Mouse (Mus musculus) ES-Bruce4 (cell line): Measurements from ENCODE around the gene Mettl24.

Source experiments
- CTCF ChIP-seq: IDR thresholded peaks from one replicate; pipeline ENCODE4 v1.8.1; 2011; ENCODE audit warnings: low read depth, low read length
- EP300 ChIP-seq: IDR thresholded peaks from 2 replicates; pipeline ENCODE4 v1.6.1; 2011; ENCODE audit warnings: low read depth, low read length; ENCODE audit not compliant: insufficient read depth
- POLR2A ChIP-seq: IDR thresholded peaks from one replicate; pipeline ENCODE4 v1.8.1; 2011; ENCODE audit warnings: low read length; ENCODE audit not compliant: insufficient read depth

GRCm38 (mm10) chr10:40816471-40816870 is 133.4 kb downstream of the Mettl24 start:
- TF ChIP-seq EP300 = no peak
- no peak for TF ChIP-seq CTCF
- no peak for TF ChIP-seq POLR2A
